Mouse (Mus musculus) ES-E14 (cell line): ENCODE data around the gene Nxn. TPM values are rescaled to one million over a fixed set of nuclear protein-coding genes. Genes with fewer than 3 reads are reported as not detected.

ENCODE experiments used
- DNase-seq: peaks from one replicate; pipeline ENCODE4 v3.0.0-alpha.2; 2013; ENCODE audit warnings: low read depth, low spot score
- H3K27ac ChIP-seq: 2 replicates; pipeline ENCODE4 v1.5.1; 2012; ENCODE audit warnings: low read depth, mild to moderate bottlenecking, low read length, moderate library complexity, mixed read lengths; ENCODE audit not compliant: poor library complexity, insufficient read depth, severe bottlenecking
- H3K36me3 ChIP-seq: 2 replicates; pipeline ENCODE4 v1.6.1; 2012; ENCODE audit warnings: mild to moderate bottlenecking, low read length, moderate library complexity, mixed read lengths; ENCODE audit not compliant: control insufficient read depth, poor library complexity, insufficient read depth, severe bottlenecking
- H3K4me1 ChIP-seq, 2 experiments: fragments of 150-350 bp in 1 of 2; sonication (generic) in 1 of 2; 2 replicates each; pipeline ENCODE4 v1.6.1; 2012; ENCODE audit warnings: low read length in 2 of 2, mild to moderate bottlenecking in 1 of 2, mixed read lengths in 1 of 2; ENCODE audit not compliant: control insufficient read depth in 2 of 2, insufficient read depth in 2 of 2, poor library complexity in 1 of 2
- H3K4me3 ChIP-seq, 2 experiments: fragments of 150-350 bp in 1 of 2; sonication (generic) in 1 of 2; 2 replicates each; pipeline ENCODE4 v1.5.1; 2012; ENCODE audit warnings: low read length in 2 of 2, low read depth in 1 of 2, mild to moderate bottlenecking in 1 of 2, mixed read lengths in 1 of 2; ENCODE audit not compliant: insufficient read depth in 1 of 2, poor library complexity in 1 of 2, severe bottlenecking in 1 of 2
- H3K9ac ChIP-seq: 2 replicates; pipeline ENCODE4 v1.6.1; 2012; ENCODE audit warnings: low read depth, mild to moderate bottlenecking, low read length, mixed read lengths; ENCODE audit not compliant: poor library complexity, insufficient read depth, severe bottlenecking
- H3K9me3 ChIP-seq: fragments of 150-350 bp; sonication (generic); 2 replicates; pipeline ENCODE4 v1.6.1; 2012; ENCODE audit warnings: low read depth, mild to moderate bottlenecking, low read length; ENCODE audit not compliant: control insufficient read depth, insufficient read depth
- CHD2 ChIP-seq: IDR thresholded peaks from 2 replicates; pipeline ENCODE4 v1.6.1; 2014; ENCODE audit warnings: mild to moderate bottlenecking, low read depth, low read length, inconsistent platforms
- HCFC1 ChIP-seq: IDR thresholded peaks from 2 replicates; pipeline ENCODE4 v1.6.1; 2012; ENCODE audit warnings: low read length, inconsistent platforms, borderline replicate concordance; ENCODE audit not compliant: insufficient read depth
- MAFK ChIP-seq: IDR thresholded peaks from 2 replicates; pipeline ENCODE4 v1.6.1; 2014; ENCODE audit warnings: mild to moderate bottlenecking, low read depth, low read length, inconsistent platforms; ENCODE audit not compliant: insufficient read depth
- ZC3H11A ChIP-seq: IDR thresholded peaks from 2 replicates; pipeline ENCODE4 v1.6.1; 2012; ENCODE audit warnings: low read depth, mild to moderate bottlenecking, inconsistent platforms, low read length, borderline replicate concordance
- ZNF384 ChIP-seq: IDR thresholded peaks from 2 replicates; pipeline ENCODE4 v1.6.1; 2012; ENCODE audit warnings: low read depth, low read length, inconsistent platforms
- in situ Hi-C, 2 experiments: fragments of 600-800 bp; cut with MboI; formaldehyde crosslinking; loops; one replicate each; pipeline ENCODE4 v1.15.1; 2025; ENCODE audit warnings: low sequenced_read_pairs in 2 of 2, inconsistent platforms in 1 of 2; ENCODE audit not compliant: unreplicated experiment in 2 of 2
- total RNA-seq: library from RNA; depleted of rRNA; stranded (reverse); fragments of 300-350 nt; gene quantifications from 2 replicates; pipeline ENCODE4 v1.2.3, GENCODE M21; 2012

Nxn gene
- total RNA-seq, 1 experiment, result 48.0 TPM

GRCm38 (mm10) chr11:76290367-76290766, 108.6 kb downstream of the Nxn start:
- Histone ChIP-seq H3K27ac (no peak overlapping the region), H3K36me3 (no peaks in the 10 kb centered on the region), H3K9ac (no peak overlapping the region), H3K4me1 (peaks cover 14 to 54% of the 10 kb centered on the region in 2 experiments), H3K4me3 (no peak overlapping the region), H3K9me3 (no peaks in the 10 kb centered on the region)
- TF ChIP-seq HCFC1, result no peak
- TF ChIP-seq ZC3H11A, result no peak
- no peak for TF ChIP-seq ZNF384
- no peak for TF ChIP-seq CHD2
- TF ChIP-seq MAFK, result no peak
- no peak for DNase-seq
- in situ Hi-C loops, result no loop called here

GRCm38 (mm10) chr11:76288645-76289044, 110.3 kb downstream of the Nxn start:
- no peak for TF ChIP-seq MAFK
- no peak for TF ChIP-seq HCFC1
- no peak for TF ChIP-seq ZNF384
- no peak for TF ChIP-seq CHD2
- TF ChIP-seq ZC3H11A, result no peak
- in situ Hi-C loops, result no loop called here
- no peak for DNase-seq
- H3K4me3 ChIP-seq, result no peak overlapping the region
- H3K27ac ChIP-seq, result no peak overlapping the region
- H3K9me3 ChIP-seq, result no peaks in the 10 kb centered on the region
- H3K4me1 ChIP-seq, result peaks cover 12 to 45% of the 10 kb centered on the region in 2 experiments
- no peak overlapping the region for H3K9ac ChIP-seq
- no peaks in the 10 kb centered on the region for H3K36me3 ChIP-seq

- H3K27ac ChIP-seq, result peak overlapping the region; percentile 61
- peak overlapping the region; percentile 2; the same call in 1 of the 2 replicates for H3K9ac ChIP-seq
Measured at GRCm38 (mm10) chr11:76287301-76287700, 111.6 kb downstream of the Nxn start.

GRCm38 (mm10) chr11:76286534-76287126, 112.3 kb downstream of the Nxn start:
- Histone ChIP-seq H3K36me3 (no peaks in the 10 kb centered on the region), H3K27ac (peak overlapping the region; percentile 61), H3K4me1 (peaks cover 10 to 34% of the 10 kb centered on the region in 2 experiments), H3K4me3 (peak overlapping the region; percentile 6 to 56), H3K9me3 (no peaks in the 10 kb centered on the region), H3K9ac (peak overlapping the region; percentile 2; the same call in 1 of the 2 replicates)
- no peak for DNase-seq
- no peak for TF ChIP-seq HCFC1
- TF ChIP-seq MAFK, result peak; percentile 51; the same call in 1 of the 2 replicates
- in situ Hi-C loops, result no loop called here

More at GRCm38 (mm10) chr11:76287301-76287700, 111.6 kb downstream of the Nxn start:
- in situ Hi-C loops, result no loop called here
- H3K4me1 ChIP-seq, result peaks cover 10 to 39% of the 10 kb centered on the region in 2 experiments
- H3K4me3 ChIP-seq, result peak overlapping the region; percentile 6 to 56
- TF ChIP-seq MAFK (no peak), ZC3H11A (no peak), ZNF384 (no peak), HCFC1 (no peak), CHD2 (no peak)
- H3K36me3 ChIP-seq, result no peaks in the 10 kb centered on the region
- H3K9me3 ChIP-seq, result no peaks in the 10 kb centered on the region
- peak; percentile 70 for DNase-seq
